Mouse (Mus musculus) G1E (cell line): ENCODE measurements around the gene Clip1.

Experiments
- CTCF ChIP-seq: IDR thresholded peaks from 2 replicates; pipeline ENCODE4 v1.5.1; 2012; ENCODE audit warnings: low read depth, low read length, inconsistent platforms, mixed read lengths
- POLR2AphosphoS5 ChIP-seq: IDR thresholded peaks from 2 replicates; pipeline ENCODE4 v1.6.1; 2012; ENCODE audit warnings: low read depth, low read length, inconsistent platforms; ENCODE audit not compliant: insufficient replicate concordance
- TAL1 ChIP-seq: conservative IDR thresholded peaks from 2 replicates; pipeline ENCODE4 v1.6.1; 2012; ENCODE audit warnings: low read depth, low read length, inconsistent platforms, mixed read lengths

GRCm38 (mm10) chr5:123708598-123708997 is 24.2 kb upstream of the Clip1 start:
- TF ChIP-seq CTCF (no peak), TAL1 (no peak), POLR2AphosphoS5 (no peak)
